Mouse (Mus musculus): ENCODE measurements around the gene Gpkow. TPM values are rescaled to one million over a fixed set of nuclear protein-coding genes. Genes with fewer than 3 reads are reported as not detected.

Gpkow gene
- total and polyA plus RNA-seq, 3 experiments = 9.3 to 32.2 (median 14.6) TPM

DNA sequence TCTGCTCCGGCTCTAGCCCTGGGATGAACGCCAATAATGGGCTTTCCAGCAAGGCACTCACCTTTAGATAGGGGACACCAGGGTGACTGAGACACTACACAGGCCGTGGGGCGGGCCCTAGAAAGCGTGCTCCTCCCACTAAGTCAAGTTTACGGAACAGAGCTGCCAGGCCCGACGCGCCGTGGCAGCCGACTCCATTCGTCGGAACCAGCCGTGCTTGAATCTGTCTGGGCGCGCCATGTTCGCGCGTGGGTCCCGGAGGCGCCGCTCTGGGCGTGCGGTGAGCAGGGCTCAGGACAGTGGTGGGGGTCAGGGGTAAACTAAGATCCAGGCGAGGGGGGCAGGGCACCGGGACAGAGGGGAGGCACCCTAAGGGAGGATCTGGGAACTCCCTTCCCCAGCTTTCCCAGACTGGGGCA is 39.7 kb upstream of the Gpkow start, which contains the start of gene Prickle3:
TSS of gene Prickle3 (plus strand) at position 40 of the 419 bp plus-strand sequence.
- H3K9ac ChIP-seq (ENCODE audit: insufficient read depth, low read depth) = peak within 1 kb of the TSS; percentile 59
- DNase-seq (ENCODE audit: extremely low read depth) = peak; percentile 49
- H3K27me3 ChIP-seq (replicated peaks) = no peaks in the 10 kb centered on the region
- H3K27ac ChIP-seq (ENCODE audit: insufficient read depth, low read depth) = no peak within 1 kb of the TSS
- TF ChIP-seq POLR2A (IDR thresholded peaks at IDR 0.05; ENCODE audit: low read depth, low read length) (peak; percentile 66), PAX5 (IDR thresholded peaks at IDR 0.05; ENCODE audit: low read length) (no peak), UBTF (IDR thresholded peaks at IDR 0.05; ENCODE audit: low read depth, low read length) (no peak), NELFE (IDR thresholded peaks at IDR 0.05; ENCODE audit: low read depth, low read length) (0 out of 2 replicates have a peak, but pooled peaks have one; percentile 52), ELF1 (IDR thresholded peaks at IDR 0.05; ENCODE audit: low read depth, low read length) (peak; percentile 50; the same call in 1 of the 2 replicates)
- peak within 1 kb of the TSS; percentile 67 for H3K4me2 ChIP-seq (ENCODE audit: insufficient read depth, low read depth, poor library complexity, severe bottlenecking)
- no peaks in the 10 kb centered on the region for H3K9me3 ChIP-seq (replicated peaks; ENCODE audit: low read length)
- peak within 1 kb of the TSS; percentile 58 to 70 (median 62) for H3K4me3 ChIP-seq (replicated peaks in 1 of 3; ENCODE audit: low read depth in 2 of 3, low read length in 2 of 3, poor library complexity in 1 of 3)
- dilution Hi-C loops (cut with MboI; ENCODE audit: extremely low pct_ligation_motif_present, extremely low pct_unique_long_range_greater_than_20kb, low sequenced_read_pairs) = no loop called here
- H3K4me1 ChIP-seq (ENCODE audit: control insufficient read depth in 1 of 2, insufficient read depth in 2 of 2) = peaks cover 3 to 20% of the 10 kb centered on the region in 2 experiments
- in situ Hi-C loops (cut with MboI; ENCODE audit: low pct_ligation_motif_present, low pct_unique_long_range_greater_than_20kb, low sequenced_read_pairs) = no loop called here
- H3K79me2 ChIP-seq (replicated peaks; ENCODE audit: control insufficient read depth, extremely low read depth, insufficient read depth, poor library complexity, severe bottlenecking) = no peaks in the 10 kb centered on the region
- peaks cover 11 to 15% of the 10 kb centered on the region in 2 experiments for H3K36me3 ChIP-seq (replicated peaks in 1 of 2; ENCODE audit: control insufficient read depth in 1 of 2, insufficient read depth in 1 of 2, low read length in 1 of 2)

DNA sequence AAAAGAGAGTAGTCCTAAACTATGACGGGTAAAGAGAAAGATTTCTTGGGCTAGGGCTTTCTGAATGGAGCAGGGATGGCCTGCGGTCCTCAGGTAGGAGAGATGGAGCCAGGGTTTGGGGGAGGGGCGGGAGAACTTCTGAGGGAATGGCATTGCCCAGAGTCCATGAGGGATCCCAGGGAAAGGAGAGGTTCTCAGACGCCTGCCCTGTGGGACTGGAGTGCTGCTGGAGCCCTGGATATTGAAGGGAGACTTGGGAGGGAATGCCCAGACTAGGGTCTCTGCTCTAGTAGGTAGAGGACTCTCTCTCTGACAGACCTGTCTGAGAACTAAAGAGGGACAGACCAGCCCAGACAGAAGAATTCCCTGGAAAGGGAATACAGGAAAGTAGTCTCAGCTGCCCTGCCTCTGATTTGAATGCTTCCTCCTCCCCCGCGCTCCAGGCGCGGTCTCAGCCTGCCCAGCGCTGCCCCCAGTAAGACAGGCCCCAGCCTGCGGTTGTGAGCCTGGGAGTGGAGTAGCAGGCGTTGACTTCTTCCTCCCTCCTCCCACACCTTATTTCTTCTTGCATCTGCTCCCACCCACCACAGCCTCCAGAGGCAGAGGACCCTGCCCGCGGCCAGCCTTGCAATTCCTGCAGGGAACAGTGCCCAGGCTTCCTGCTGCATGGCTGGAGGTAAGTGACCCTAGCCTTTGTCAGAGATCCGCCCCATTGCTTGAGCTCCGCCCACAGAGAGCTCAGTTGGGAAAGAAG is 38.7 kb upstream of the Gpkow start:
- Histone ChIP-seq H3K9ac (ENCODE audit: insufficient read depth, low read depth) (peak overlapping the region; percentile 59; the same call in 1 of the 2 replicates), H3K79me2 (replicated peaks; ENCODE audit: control insufficient read depth, extremely low read depth, insufficient read depth, poor library complexity, severe bottlenecking) (no peaks in the 10 kb centered on the region), H3K27ac (ENCODE audit: insufficient read depth, low read depth) (no peak overlapping the region), H3K4me3 (replicated peaks in 1 of 3; ENCODE audit: low read depth in 2 of 3, low read length in 2 of 3, poor library complexity in 1 of 3) (peak overlapping the region; percentile 58 to 70 (median 62)), H3K4me2 (ENCODE audit: insufficient read depth, low read depth, poor library complexity, severe bottlenecking) (peak overlapping the region; percentile 67), H3K9me3 (replicated peaks; ENCODE audit: low read length) (no peaks in the 10 kb centered on the region), H3K27me3 (replicated peaks) (no peaks in the 10 kb centered on the region), H3K36me3 (replicated peaks in 1 of 2; ENCODE audit: control insufficient read depth in 1 of 2, insufficient read depth in 1 of 2, low read length in 1 of 2) (peaks cover 11 to 15% of the 10 kb centered on the region in 2 experiments), H3K4me1 (ENCODE audit: control insufficient read depth in 1 of 2, insufficient read depth in 2 of 2) (peaks cover 3 to 17% of the 10 kb centered on the region in 2 experiments)
- dilution Hi-C loops (cut with MboI; ENCODE audit: extremely low pct_ligation_motif_present, extremely low pct_unique_long_range_greater_than_20kb, low sequenced_read_pairs) (no loop called here), in situ Hi-C loops (cut with MboI; ENCODE audit: low pct_ligation_motif_present, low pct_unique_long_range_greater_than_20kb, low sequenced_read_pairs) (no loop called here)
- TF ChIP-seq SIN3A (IDR thresholded peaks at IDR 0.05; ENCODE audit: low read length) = no peak
- no peak for TF ChIP-seq IRF4 (IDR thresholded peaks at IDR 0.05; ENCODE audit: low read depth, low read length)
- no peak for TF ChIP-seq CHD1 (IDR thresholded peaks at IDR 0.05; ENCODE audit: low read depth, low read length)
- no peak for TF ChIP-seq MXI1 (IDR thresholded peaks at IDR 0.05; ENCODE audit: low read depth, low read length)
- TF ChIP-seq KAT2A (IDR thresholded peaks at IDR 0.05; ENCODE audit: insufficient replicate concordance, low read length) = no peak
- no peak for TF ChIP-seq TBP (conservative IDR thresholded peaks at IDR 0.05; ENCODE audit: low read depth, low read length)
- no peak for TF ChIP-seq USF2 (conservative IDR thresholded peaks at IDR 0.05; ENCODE audit: low read depth, low read length)
- TF ChIP-seq SMC3 (IDR thresholded peaks at IDR 0.05; ENCODE audit: low read depth, low read length) = no peak
- TF ChIP-seq JUND (conservative IDR thresholded peaks at IDR 0.05; ENCODE audit: low read depth, low read length) = no peak
- no peak for DNase-seq (ENCODE audit: extremely low read depth)

Data from CH12.LX (cell line).